Mouse (Mus musculus) testis, postnatal 14 days (tissue): Measurements from ENCODE around the gene Gm43518.

Source experiments
- DNase-seq: peaks from one replicate; pipeline ENCODE4 v3.0.0; 2021; ENCODE audit warnings: low spot score

Gm43518 gene

GRCm38 (mm10) chr5:123927118-123927517, at the start of gene Gm43518:
Gene Gm43518 (plus strand): TSS chr5:123927418.
- no peak for DNase-seq

GRCm38 (mm10) chr5:123878056-123878455, 49.2 kb upstream of the Gm43518 start:
- DNase-seq, result no peak

- peak; percentile 31 for DNase-seq
Observed at GRCm38 (mm10) chr5:123879928-123880327, 47.3 kb upstream of the Gm43518 start, which contains the start of gene Hcar1. Gene Hcar1 (minus strand): TSS chr5:123880020.

GRCm38 (mm10) chr5:123880778-123881177, 46.4 kb upstream of the Gm43518 start:
- DNase-seq, result peak; percentile 36

- no peak for DNase-seq
Observed at GRCm38 (mm10) chr5:123883891-123884290, 43.3 kb upstream of the Gm43518 start.

- DNase-seq, result no peak
Observed at GRCm38 (mm10) chr5:123884332-123884731, 42.9 kb upstream of the Gm43518 start.

- no peak for DNase-seq
Observed at GRCm38 (mm10) chr5:123886365-123886764, 40.9 kb upstream of the Gm43518 start.

- DNase-seq, result no peak
Observed at GRCm38 (mm10) chr5:123890312-123890711, 36.9 kb upstream of the Gm43518 start.

GRCm38 (mm10) chr5:123890987-123891386, 36.2 kb upstream of the Gm43518 start:
- DNase-seq, result no peak

- DNase-seq, result peak; percentile 49
Observed at GRCm38 (mm10) chr5:123891669-123892068, 35.5 kb upstream of the Gm43518 start.

GRCm38 (mm10) chr5:123893520-123893919, 33.7 kb upstream of the Gm43518 start:
- DNase-seq, result no peak

- DNase-seq, result no peak
Observed at GRCm38 (mm10) chr5:123896395-123896794, 30.8 kb upstream of the Gm43518 start.

- DNase-seq, result no peak
Observed at GRCm38 (mm10) chr5:123897352-123897751, 29.9 kb upstream of the Gm43518 start.

- no peak for DNase-seq
Observed at GRCm38 (mm10) chr5:123904059-123904672, 23.1 kb upstream of the Gm43518 start.

GRCm38 (mm10) chr5:123906146-123906975, 20.9 kb upstream of the Gm43518 start:
- DNase-seq, result no peak

GRCm38 (mm10) chr5:123906976-123907630, 20.1 kb upstream of the Gm43518 start, which contains the start of gene Denr:
Gene Denr (plus strand): TSS chr5:123907175.
- peak; percentile 99 for DNase-seq

- DNase-seq, result no peak
Observed at GRCm38 (mm10) chr5:123907631-123907977, 19.6 kb upstream of the Gm43518 start.

GRCm38 (mm10) chr5:123914852-123915251, 12.4 kb upstream of the Gm43518 start:
- no peak for DNase-seq

- DNase-seq, result no peak
Observed at GRCm38 (mm10) chr5:123922112-123922511, 5.1 kb upstream of the Gm43518 start.

GRCm38 (mm10) chr5:123930508-123930989, 3.3 kb downstream of the Gm43518 start, which contains the start of gene Ccdc62:
Gene Ccdc62 (plus strand): TSS chr5:123930679.
- peak; percentile 95 for DNase-seq

GRCm38 (mm10) chr5:123931131-123931530, 3.9 kb downstream of the Gm43518 start:
- DNase-seq, result no peak

- DNase-seq, result no peak
Observed at GRCm38 (mm10) chr5:123932927-123933326, 5.7 kb downstream of the Gm43518 start.

GRCm38 (mm10) chr5:123933556-123933955, 6.3 kb downstream of the Gm43518 start:
- no peak for DNase-seq
